Mouse (Mus musculus): Measurements from ENCODE around the gene Il20rb.

DNA sequence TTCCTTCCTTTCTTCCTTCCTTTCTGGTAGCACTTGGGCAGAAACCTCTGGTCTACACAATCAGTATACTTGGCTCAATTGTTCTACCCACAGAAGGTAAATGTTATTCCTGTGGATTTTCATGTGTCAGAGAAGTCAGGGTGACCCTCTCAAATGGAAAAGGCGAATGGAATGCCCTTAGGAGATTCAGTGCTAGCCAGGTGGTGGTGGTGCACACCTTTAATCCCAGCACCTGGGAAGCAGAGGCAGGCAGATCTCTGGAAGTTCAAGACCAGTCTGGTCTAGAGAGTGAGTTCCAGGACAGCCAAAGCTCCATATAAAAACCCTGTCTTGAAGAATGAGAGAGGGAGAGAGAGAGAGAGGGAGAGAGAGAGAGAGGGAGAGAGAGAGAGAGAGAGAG is 16.4 kb downstream of the Il20rb start:
- TF ChIP-seq CTCF (IDR thresholded peaks at IDR 0.05; ENCODE audit: low read depth) = no peak
- no peak for TF ChIP-seq EP300 (IDR thresholded peaks at IDR 0.05; ENCODE audit: low read depth)
